Mouse (Mus musculus) gastrocnemius, postnatal 4 days (tissue): ENCODE measurements around the gene Naa35. TPM values are rescaled to one million over a fixed set of nuclear protein-coding genes. Genes with fewer than 3 reads are reported as not detected.

Experiments
- DNase-seq, 2 experiments: peaks; one replicate each; pipeline ENCODE4 v3.0.0; 2021 to 2022; ENCODE audit warnings: low spot score in 2 of 2, mixed read lengths in 2 of 2
- total RNA-seq, 2 experiments: library from RNA; stranded (reverse); gene quantifications; 2 replicates each; pipeline ENCODE4 v1.2.3; 2021

Gene Naa35
- total RNA-seq, 2 experiments from 2014 or later = 53.3 to 57.8 TPM

GRCm38 (mm10) chr13:59668501-59669093 is 83.5 kb downstream of the Naa35 start:
- no peak for DNase-seq

- DNase-seq = no peak
Observed at GRCm38 (mm10) chr13:59669946-59670345, 84.9 kb downstream of the Naa35 start.

GRCm38 (mm10) chr13:59671521-59671920 is 86.5 kb downstream of the Naa35 start:
- no peak for DNase-seq

GRCm38 (mm10) chr13:59672248-59672647 is 87.2 kb downstream of the Naa35 start:
- no peak for DNase-seq

- no peak for DNase-seq
Observed at GRCm38 (mm10) chr13:59673597-59673996, 88.5 kb downstream of the Naa35 start.

GRCm38 (mm10) chr13:59674215-59674614 is 89.2 kb downstream of the Naa35 start:
- no peak for DNase-seq

- no peak for DNase-seq
Observed at GRCm38 (mm10) chr13:59674761-59675150, 89.7 kb downstream of the Naa35 start.

GRCm38 (mm10) chr13:59675151-59676011 is 90.3 kb downstream of the Naa35 start, which contains the start of gene Golm1:
Golm1 (minus strand) TSS chr13:59675811.
- peak; percentile 49 to 71 for DNase-seq

GRCm38 (mm10) chr13:59676316-59677229 is 91.5 kb downstream of the Naa35 start:
- peak; percentile 33 to 64 for DNase-seq

GRCm38 (mm10) chr13:59679306-59679705 is 94.2 kb downstream of the Naa35 start:
- DNase-seq = no peak

GRCm38 (mm10) chr13:59679908-59680307 is 94.8 kb downstream of the Naa35 start:
- no peak for DNase-seq

- DNase-seq = no peak
Observed at GRCm38 (mm10) chr13:59682629-59683028, 97.6 kb downstream of the Naa35 start.

- no peak for DNase-seq
Observed at GRCm38 (mm10) chr13:59685236-59685635, 100.2 kb downstream of the Naa35 start.

Other genes with a start within 250 kb of the Naa35 start
- 10 to 100 TPM; 30.8 to 31.2 TPM for gene Agtpbp1, start within 50 bp of the Naa35 start, total RNA-seq
- gene Golm1, start 90.6 kb downstream of the Naa35 start, total RNA-seq = 10 to 100 TPM; 22.9 to 23.7 TPM
- not detected for gene 4921517D22Rik, start 108.8 kb downstream of the Naa35 start, total RNA-seq
- gene Spata31d1a, start 125.1 kb downstream of the Naa35 start, total RNA-seq = under 1 TPM; 0.05 to 0.07 TPM
- gene Spata31d1b, start 127.0 kb downstream of the Naa35 start, total RNA-seq = under 1 TPM; 0.05 to 0.08 TPM
- not detected for gene Spata31d1d, start 146.5 kb downstream of the Naa35 start, total RNA-seq
- not detected for gene 1700014D04Rik, start 161.5 kb downstream of the Naa35 start, total RNA-seq
- 10 to 100 TPM; 86.8 to 91.1 TPM for gene Isca1, start 184.6 kb downstream of the Naa35 start, total RNA-seq
- not detected for gene Gm49354, start 197.0 kb downstream of the Naa35 start, total RNA-seq
- 10 to 100 TPM; 53.7 to 65.8 TPM for gene Tut7, start 237.9 kb downstream of the Naa35 start, total RNA-seq